Mouse (Mus musculus) forebrain, embryonic 16.5 days (tissue): ENCODE data around the gene Ptrhd1. TPM values are rescaled to one million over a fixed set of nuclear protein-coding genes. Genes with fewer than 3 reads are reported as not detected.

ENCODE experiments used
- ATAC-seq: fragments of 200-750 bp; cut with Nextera tagmentation; 2 replicates; pipeline ENCODE4 v1.8.0; 2017; ENCODE audit warnings: mild to moderate bottlenecking, moderate library complexity
- H3K27ac ChIP-seq: fragments of 300-500 bp; sonication (generic); 2 replicates; pipeline ENCODE4 v1.5.1; 2014; ENCODE audit warnings: low read length, control low read depth
- H3K27me3 ChIP-seq: fragments of 300-500 bp; sonication (generic); replicated peaks from 2 replicates; pipeline ENCODE4 v1.6.1; 2014; ENCODE audit warnings: low read length; ENCODE audit not compliant: control insufficient read depth, insufficient read depth
- H3K36me3 ChIP-seq: fragments of 300-500 bp; sonication (generic); 2 replicates; pipeline ENCODE4 v1.6.1; 2014; ENCODE audit not compliant: control insufficient read depth, insufficient read depth
- H3K4me1 ChIP-seq: fragments of 300-500 bp; sonication (generic); replicated peaks from 2 replicates; pipeline ENCODE4 v1.6.1; 2014; ENCODE audit warnings: low read length; ENCODE audit not compliant: control insufficient read depth, insufficient read depth
- H3K4me2 ChIP-seq: fragments of 300-500 bp; sonication (generic); 2 replicates; pipeline ENCODE4 v1.6.1; 2014; ENCODE audit warnings: mild to moderate bottlenecking, low read length, control low read depth
- H3K4me3 ChIP-seq: fragments of 300-500 bp; sonication (generic); replicated peaks from 2 replicates; pipeline ENCODE4 v1.5.1; 2014; ENCODE audit warnings: mild to moderate bottlenecking, low read length, control low read depth
- H3K9ac ChIP-seq: fragments of 300-500 bp; sonication (generic); replicated peaks from 2 replicates; pipeline ENCODE4 v1.6.1; 2014; ENCODE audit warnings: low read depth, low read length, control low read depth
- H3K9me3 ChIP-seq: fragments of 300-500 bp; sonication (generic); 2 replicates; pipeline ENCODE4 v1.6.1; 2016; ENCODE audit warnings: low read length; ENCODE audit not compliant: control insufficient read depth
- WGBS: fragments of 180-500 bp; shearing (Covaris S2); extraction: QIAGEN DNeasy Blood & Tissue Kit; methylation state at CpG from one replicate; pipeline ENCODE4 v1.1.7; 2014; 5-methylcytosine and 5-hydroxymethylcytosine counted together
- polyA plus RNA-seq: library from polyadenylated mRNA; unstranded; fragments of >200 nt; fragmentation: Nextera tagmentation; extraction: Ambion mirVana; gene quantifications from 2 replicates; pipeline ENCODE4 v1.2.1, GENCODE M21; 2015

The Ptrhd1 gene
- 4.8 and 4.9 TPM in 2 replicates for polyA plus RNA-seq

GRCm38 (mm10) chr12:4233572-4234508 is at the start of gene Ptrhd1, which contains the start of gene Cenpo:
Gene Ptrhd1 (plus strand): TSS chr12:4234027.
Gene Cenpo (minus strand): TSS chr12:4234294.
- Histone ChIP-seq H3K9me3 (no peaks in the 10 kb centered on the region), H3K27ac (peak within 1 kb of the TSS; percentile 98), H3K27me3 (no peaks in the 10 kb centered on the region), H3K4me3 (peak within 1 kb of the TSS; percentile 79), H3K9ac (peak within 1 kb of the TSS; percentile 86), H3K4me1 (peaks cover 14% of the 10 kb centered on the region), H3K4me2 (peak within 1 kb of the TSS; percentile 86), H3K36me3 (no peaks in the 10 kb centered on the region; the same call in 1 of the 2 replicates)
- WGBS, result under 1% methylated on average over 50 of the region's 50 CpGs
- ATAC-seq, result peak; percentile 99

- H3K4me2 ChIP-seq, result no peak overlapping the region
- no peak for ATAC-seq
- no peaks in the 10 kb centered on the region for H3K4me1 ChIP-seq
- H3K27me3 ChIP-seq, result no peaks in the 10 kb centered on the region
- no peaks in the 10 kb centered on the region for H3K36me3 ChIP-seq
- H3K9ac ChIP-seq, result no peak overlapping the region
- no peak overlapping the region for H3K27ac ChIP-seq
- WGBS, result 89% methylated on average over 2 of the region's 2 CpGs
- H3K4me3 ChIP-seq, result no peak overlapping the region
- no peaks in the 10 kb centered on the region for H3K9me3 ChIP-seq
These were observed 49.2 kb upstream of the Ptrhd1 start for GRCm38 (mm10) chr12:4184648-4185047.

GRCm38 (mm10) chr12:4188171-4189059 is 45.4 kb upstream of the Ptrhd1 start:
- no peaks in the 10 kb centered on the region for H3K4me1 ChIP-seq
- no peak overlapping the region for H3K4me3 ChIP-seq
- peak; percentile 82 for ATAC-seq
- no peaks in the 10 kb centered on the region for H3K27me3 ChIP-seq
- H3K9me3 ChIP-seq, result no peaks in the 10 kb centered on the region
- H3K4me2 ChIP-seq, result no peak overlapping the region
- H3K9ac ChIP-seq, result no peak overlapping the region
- no peak overlapping the region for H3K27ac ChIP-seq
- 31% methylated on average over 14 of the region's 14 CpGs for WGBS
- H3K36me3 ChIP-seq, result no peaks in the 10 kb centered on the region

GRCm38 (mm10) chr12:4189060-4189447 is 44.8 kb upstream of the Ptrhd1 start:
- no peaks in the 10 kb centered on the region for H3K36me3 ChIP-seq
- H3K4me1 ChIP-seq, result 0 out of 2 replicates have a peak, but pooled peaks cover 2% of the 10 kb centered on the region
- H3K9me3 ChIP-seq, result no peaks in the 10 kb centered on the region
- H3K27ac ChIP-seq, result no peak overlapping the region
- H3K4me2 ChIP-seq, result no peak overlapping the region
- no peak overlapping the region for H3K4me3 ChIP-seq
- WGBS, result 36% methylated on average over 5 of the region's 5 CpGs
- no peak for ATAC-seq
- no peak overlapping the region for H3K9ac ChIP-seq
- no peaks in the 10 kb centered on the region for H3K27me3 ChIP-seq

GRCm38 (mm10) chr12:4192514-4192913 is 41.3 kb upstream of the Ptrhd1 start:
- H3K27me3 ChIP-seq, result no peaks in the 10 kb centered on the region
- H3K9ac ChIP-seq, result no peak overlapping the region
- H3K4me2 ChIP-seq, result no peak overlapping the region
- H3K27ac ChIP-seq, result no peak overlapping the region
- no peak for ATAC-seq
- 90% methylated on average over 6 of the region's 6 CpGs for WGBS
- H3K36me3 ChIP-seq, result no peaks in the 10 kb centered on the region
- H3K4me3 ChIP-seq, result no peak overlapping the region
- H3K9me3 ChIP-seq, result no peaks in the 10 kb centered on the region
- 0 out of 2 replicates have a peak, but pooled peaks cover 2% of the 10 kb centered on the region for H3K4me1 ChIP-seq

GRCm38 (mm10) chr12:4193025-4193740 is 40.6 kb upstream of the Ptrhd1 start:
- 64% methylated on average over 10 of the region's 10 CpGs for WGBS
- ATAC-seq, result no peak

GRCm38 (mm10) chr12:4194643-4195042 is 39.2 kb upstream of the Ptrhd1 start:
- Histone ChIP-seq H3K27ac (no peak overlapping the region), H3K9me3 (no peaks in the 10 kb centered on the region), H3K4me2 (no peak overlapping the region), H3K4me1 (0 out of 2 replicates have a peak, but pooled peaks cover 2% of the 10 kb centered on the region), H3K27me3 (no peaks in the 10 kb centered on the region), H3K4me3 (no peak overlapping the region), H3K36me3 (no peaks in the 10 kb centered on the region), H3K9ac (no peak overlapping the region)
- no peak for ATAC-seq
- 89% methylated on average over 14 of the region's 14 CpGs for WGBS

More at GRCm38 (mm10) chr12:4193025-4193740, 40.6 kb upstream of the Ptrhd1 start:
- H3K27ac ChIP-seq, result no peak overlapping the region
- no peak overlapping the region for H3K4me2 ChIP-seq
- H3K36me3 ChIP-seq, result no peaks in the 10 kb centered on the region
- H3K4me1 ChIP-seq, result 0 out of 2 replicates have a peak, but pooled peaks cover 2% of the 10 kb centered on the region
- H3K27me3 ChIP-seq, result no peaks in the 10 kb centered on the region
- H3K9ac ChIP-seq, result no peak overlapping the region
- H3K9me3 ChIP-seq, result no peaks in the 10 kb centered on the region
- no peak overlapping the region for H3K4me3 ChIP-seq

GRCm38 (mm10) chr12:4198702-4199101 is 35.1 kb upstream of the Ptrhd1 start:
- Histone ChIP-seq H3K36me3 (peaks cover 2% of the 10 kb centered on the region; the same call in 1 of the 2 replicates), H3K27me3 (no peaks in the 10 kb centered on the region), H3K27ac (no peak overlapping the region), H3K4me1 (no peaks in the 10 kb centered on the region), H3K4me3 (no peak overlapping the region), H3K4me2 (no peak overlapping the region), H3K9me3 (no peaks in the 10 kb centered on the region), H3K9ac (no peak overlapping the region)
- WGBS, result 97% methylated on average over 4 of the region's 4 CpGs
- ATAC-seq, result no peak
